Mouse (Mus musculus) lung, adult 2 months (tissue): ENCODE results near the gene Ddx19a. TPM values are rescaled to one million over a fixed set of nuclear protein-coding genes. Genes with fewer than 3 reads are reported as not detected.

ENCODE experiments used
- DNase-seq: peaks from one replicate; pipeline ENCODE4 v3.0.0; 2022
- H3K4me1 ChIP-seq: fragments of 200-500 bp; 2 replicates; pipeline ENCODE4 v1.6.1; 2011; ENCODE audit warnings: low read length; ENCODE audit not compliant: control insufficient read depth, insufficient read depth
- H3K4me3 ChIP-seq: fragments of 200-500 bp; replicated peaks from 2 replicates; pipeline ENCODE3; 2011; ENCODE audit warnings: low read depth, mild to moderate bottlenecking, control low read depth, low read length; ENCODE audit errors: extremely low read depth
- CTCF ChIP-seq: fragments of 200-500 bp; IDR thresholded peaks from 2 replicates; pipeline ENCODE4 v1.5.1; 2011; ENCODE audit warnings: mild to moderate bottlenecking, low read length, control low read depth; ENCODE audit not compliant: insufficient read depth
- POLR2A ChIP-seq: fragments of 200-500 bp; IDR thresholded peaks from 2 replicates; pipeline ENCODE4 v1.6.1; 2011; ENCODE audit warnings: low read depth, mild to moderate bottlenecking, control low read depth, low read length, borderline replicate concordance; ENCODE audit errors: extremely low read depth
- WGBS: fragments of 180-500 bp; shearing (Covaris S2); methylation state at CpG from one replicate; pipeline ENCODE4 v1.1.7; 2018; 5-methylcytosine and 5-hydroxymethylcytosine counted together
- polyA plus RNA-seq: library from polyadenylated mRNA; depleted of rRNA; stranded (reverse); fragments of >200 nt; gene quantifications from 2 replicates; pipeline ENCODE4 v1.2.3, GENCODE M21; 2012

Gene Ddx19a
- polyA plus RNA-seq, 1 experiment, result 21.0 TPM

- 89% methylated on average over 5 of the region's 5 CpGs for WGBS
- DNase-seq, result no peak
- no peaks in the 10 kb centered on the region for H3K4me1 ChIP-seq
- no peak overlapping the region for H3K4me3 ChIP-seq
- TF ChIP-seq CTCF, result no peak
- no peak for TF ChIP-seq POLR2A
These were observed 39.5 kb downstream of the Ddx19a start for GRCm38 (mm10) chr8:110958135-110958534.

- no peak overlapping the region for H3K4me3 ChIP-seq
- 79% methylated on average over 19 of the region's 19 CpGs for WGBS
- H3K4me1 ChIP-seq, result no peaks in the 10 kb centered on the region
- TF ChIP-seq POLR2A (no peak), CTCF (no peak)
- DNase-seq, result no peak
These were observed 40.1 kb downstream of the Ddx19a start for GRCm38 (mm10) chr8:110957471-110957870.

DNA sequence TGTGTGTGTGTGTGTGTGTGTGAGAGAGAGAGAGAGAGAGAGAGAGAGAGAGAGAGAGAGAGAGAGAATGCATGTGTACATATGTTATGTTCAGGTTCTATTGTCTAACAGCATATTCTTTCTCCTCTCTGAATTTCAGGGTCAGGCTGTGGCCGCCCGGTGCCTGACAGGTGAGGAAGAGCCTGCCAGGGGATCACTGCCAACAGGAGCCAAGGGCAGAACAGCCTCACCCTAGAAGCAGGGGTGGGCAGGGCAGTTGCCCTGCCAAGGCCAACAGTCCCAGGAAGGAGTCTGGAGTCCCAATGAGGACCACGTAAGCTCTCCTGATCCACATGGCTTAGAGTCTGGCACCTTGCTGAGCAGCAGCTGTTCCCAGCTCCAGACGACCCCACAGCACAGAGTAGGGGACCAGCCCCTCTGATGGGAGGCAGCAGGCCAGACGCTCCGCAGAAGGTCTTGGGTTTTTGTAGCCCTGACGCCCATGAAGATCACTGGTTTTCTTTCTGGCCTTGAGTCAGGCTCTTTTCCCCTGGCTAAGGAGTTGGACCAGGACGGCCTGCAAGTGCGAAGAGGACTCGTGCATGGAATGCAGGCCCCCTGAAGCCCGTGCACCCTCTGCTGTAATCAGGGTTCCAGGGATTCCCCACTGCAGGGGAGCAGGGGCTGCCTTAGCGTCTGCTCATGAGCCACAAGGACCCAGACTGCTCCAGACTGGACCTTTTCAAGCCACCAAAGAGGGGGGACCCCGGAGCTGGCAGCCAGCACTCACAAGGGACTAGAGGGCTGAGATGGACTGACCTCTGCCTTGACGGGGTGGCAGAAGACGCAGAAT, 40.8 kb downstream of the Ddx19a start:
- no peaks in the 10 kb centered on the region for H3K4me1 ChIP-seq
- no peak overlapping the region for H3K4me3 ChIP-seq
- TF ChIP-seq POLR2A, result no peak
- TF ChIP-seq CTCF, result no peak
- WGBS, result 82% methylated on average over 15 of the region's 15 CpGs
- no peak for DNase-seq

- no peak for DNase-seq
- 54% methylated on average over 8 of the region's 8 CpGs for WGBS
- Histone ChIP-seq H3K4me3 (no peak overlapping the region), H3K4me1 (peaks cover 2% of the 10 kb centered on the region; the same call in 1 of the 2 replicates)
- TF ChIP-seq POLR2A, result no peak
- TF ChIP-seq CTCF, result no peak
These were observed 42.8 kb downstream of the Ddx19a start for GRCm38 (mm10) chr8:110954776-110955175.

DNA sequence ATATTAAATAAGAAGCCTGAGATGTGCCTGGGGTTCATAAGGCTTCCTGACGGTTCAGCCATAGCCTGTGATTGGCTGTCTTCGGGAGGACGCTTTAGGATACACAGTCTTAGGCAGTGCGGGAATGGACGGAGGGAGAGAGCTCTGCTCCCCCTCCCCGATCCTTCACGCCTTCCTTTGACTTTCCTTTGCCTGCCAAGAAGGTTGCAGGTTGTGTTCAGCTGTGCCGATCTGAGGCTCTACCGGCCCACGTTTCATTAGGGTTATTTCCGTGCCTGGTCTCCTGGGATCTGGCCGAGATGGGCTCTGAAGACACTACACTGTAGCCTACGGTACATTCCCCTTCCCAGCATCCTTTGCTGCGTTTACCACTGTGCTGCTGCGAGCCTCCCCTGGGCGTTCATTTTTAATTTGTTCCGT, 47.5 kb downstream of the Ddx19a start:
- TF ChIP-seq CTCF (no peak), POLR2A (no peak)
- Histone ChIP-seq H3K4me1 (peaks cover 5% of the 10 kb centered on the region), H3K4me3 (peak overlapping the region; percentile 17)
- 47% methylated on average over 17 of the region's 17 CpGs for WGBS
- DNase-seq, result no peak

DNA sequence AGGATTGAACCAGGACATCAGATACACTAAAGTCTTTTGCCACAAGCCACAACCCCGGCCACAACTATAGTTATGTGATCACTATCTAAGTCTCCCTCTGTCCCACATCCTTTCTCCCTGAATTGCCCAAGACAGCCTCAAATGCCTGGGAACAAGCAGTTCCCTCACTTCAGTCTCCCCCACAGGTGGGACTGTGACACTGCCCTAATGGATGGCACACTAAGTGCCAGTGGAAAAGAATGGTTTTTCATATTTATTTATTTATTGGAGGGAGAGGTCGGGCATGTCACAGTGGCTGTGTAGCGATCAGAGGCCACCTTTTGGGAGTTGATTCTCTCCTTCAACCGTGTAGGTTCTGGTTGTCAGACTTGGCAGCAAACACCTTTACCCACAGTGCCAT, 51.9 kb downstream of the Ddx19a start:
- TF ChIP-seq POLR2A (no peak), CTCF (no peak)
- 61% methylated on average over 4 of the region's 4 CpGs for WGBS
- no peak for DNase-seq
- H3K4me1 ChIP-seq, result peaks cover 13% of the 10 kb centered on the region
- H3K4me3 ChIP-seq, result no peak overlapping the region

GRCm38 (mm10) chr8:110944276-110944876, 53.2 kb downstream of the Ddx19a start:
- TF ChIP-seq POLR2A (no peak), CTCF (no peak)
- 48% methylated on average over 7 of the region's 7 CpGs for WGBS
- no peak for DNase-seq
- Histone ChIP-seq H3K4me1 (peaks cover 18% of the 10 kb centered on the region), H3K4me3 (no peak overlapping the region)

DNA sequence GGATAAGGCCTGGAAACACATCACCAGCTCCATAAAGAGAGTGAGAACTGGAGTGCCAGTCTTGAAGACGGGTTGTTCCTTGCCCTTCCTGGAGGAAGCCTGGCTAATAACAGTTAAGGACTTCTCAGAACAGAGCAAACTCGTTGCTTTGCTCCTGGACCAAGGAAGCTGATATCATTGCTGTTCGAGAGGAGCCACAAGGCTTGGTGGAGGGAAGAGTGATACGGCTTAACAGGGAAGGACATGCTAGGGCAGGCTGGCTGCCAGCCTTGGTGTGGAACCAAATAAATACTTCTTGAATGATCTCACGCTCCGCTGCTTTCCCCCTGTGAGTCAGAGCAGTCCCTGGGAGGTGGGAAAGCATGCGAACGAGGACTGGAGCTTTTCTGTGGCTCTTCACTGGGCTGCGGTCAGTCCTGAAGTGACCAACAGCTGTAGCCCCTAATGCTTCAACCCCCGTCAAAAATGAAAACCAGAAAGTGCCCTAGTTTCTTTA, 56.1 kb downstream of the Ddx19a start:
- TF ChIP-seq POLR2A (no peak), CTCF (no peak)
- WGBS, result 14% methylated on average over 10 of the region's 10 CpGs
- H3K4me3 ChIP-seq, result no peak overlapping the region
- peak; percentile 51 for DNase-seq
- peaks cover 26% of the 10 kb centered on the region for H3K4me1 ChIP-seq

- H3K4me1 ChIP-seq, result peaks cover 28% of the 10 kb centered on the region
- no peak for TF ChIP-seq POLR2A
- TF ChIP-seq CTCF, result no peak
- H3K4me3 ChIP-seq, result no peak overlapping the region
- WGBS, result 57% methylated on average over 15 of the region's 15 CpGs
- DNase-seq, result no peak
These were observed 56.7 kb downstream of the Ddx19a start for GRCm38 (mm10) chr8:110940682-110941452.
